Mouse (Mus musculus): ENCODE data around the gene Creb5.

The Creb5 gene

DNA sequence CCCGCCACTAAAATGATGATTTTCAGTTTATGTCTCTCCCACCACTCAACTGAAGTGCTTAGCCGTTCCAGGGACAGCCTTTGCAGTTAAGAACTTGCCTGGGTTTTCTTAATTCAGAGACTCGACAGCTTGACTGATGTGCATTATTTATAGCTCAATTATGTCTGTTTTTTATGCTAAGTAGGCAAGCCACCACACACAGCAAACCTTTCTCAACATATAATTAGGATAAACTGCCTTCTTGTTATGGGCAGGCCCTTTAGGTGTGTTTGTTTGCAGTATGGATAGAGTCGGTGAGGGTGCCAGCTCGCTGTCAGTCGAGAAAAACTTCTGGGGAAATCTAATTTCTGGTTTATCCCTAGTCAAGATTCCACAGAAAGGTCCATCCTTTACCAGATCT is 409.4 kb downstream of the Creb5 start:
- DNase-seq (ENCODE audit: extremely low read depth, low read depth): no peak

DNA sequence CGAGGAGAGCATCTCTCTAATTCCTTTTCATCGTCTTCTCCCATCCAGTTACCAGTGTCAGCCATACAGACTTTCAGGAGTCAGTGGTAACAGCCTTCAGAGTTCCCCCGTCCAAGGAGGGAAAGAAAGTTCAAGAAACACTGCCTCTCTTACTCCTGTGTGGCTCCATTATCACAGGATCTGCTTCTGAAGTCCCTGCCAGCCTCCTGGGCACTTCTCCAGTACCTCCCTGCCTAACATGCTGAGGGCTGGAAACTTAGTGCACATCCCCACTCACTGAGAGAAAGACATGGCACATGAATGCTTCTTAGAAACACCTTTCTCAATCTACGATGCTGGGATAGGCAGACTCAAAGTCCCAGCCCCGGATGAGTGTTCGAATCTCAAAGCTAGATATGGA is 409.9 kb downstream of the Creb5 start:
- DNase-seq (ENCODE audit: extremely low read depth, low read depth): no peak

GRCm38 (mm10) chr6:53698128-53698749 is 411.2 kb downstream of the Creb5 start:
- DNase-seq (ENCODE audit: extremely low read depth, low read depth): no peak

DNA sequence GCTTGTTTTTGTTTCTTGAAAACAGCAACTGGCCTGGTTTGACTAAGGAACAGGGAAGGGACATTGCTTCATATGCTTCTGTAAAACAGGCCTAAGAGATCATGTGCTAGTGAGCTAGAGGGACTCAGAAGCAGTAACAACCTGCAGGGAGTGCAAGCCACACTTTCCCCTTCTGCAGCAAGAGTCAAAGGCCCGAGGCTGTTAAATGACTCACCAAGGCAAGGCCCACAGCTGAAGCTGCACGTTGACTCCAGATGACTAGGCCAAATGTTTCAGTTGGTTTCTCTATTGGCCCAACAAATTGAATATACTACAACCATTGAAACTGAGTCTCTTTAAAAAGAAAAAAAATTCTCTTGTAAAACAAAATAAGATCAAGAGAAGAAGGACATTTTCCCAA is 417.4 kb downstream of the Creb5 start:
- DNase-seq (ENCODE audit: extremely low read depth, low read depth): no peak

- no peak for DNase-seq (ENCODE audit: extremely low read depth, low read depth)
Observed at GRCm38 (mm10) chr6:53706604-53707330, 419.7 kb downstream of the Creb5 start.

GRCm38 (mm10) chr6:53707795-53708194 is 420.7 kb downstream of the Creb5 start:
- DNase-seq (ENCODE audit: extremely low read depth, low read depth): no peak

GRCm38 (mm10) chr6:53709694-53710442 is 422.8 kb downstream of the Creb5 start:
- DNase-seq (ENCODE audit: extremely low read depth, low read depth): no peak

DNA sequence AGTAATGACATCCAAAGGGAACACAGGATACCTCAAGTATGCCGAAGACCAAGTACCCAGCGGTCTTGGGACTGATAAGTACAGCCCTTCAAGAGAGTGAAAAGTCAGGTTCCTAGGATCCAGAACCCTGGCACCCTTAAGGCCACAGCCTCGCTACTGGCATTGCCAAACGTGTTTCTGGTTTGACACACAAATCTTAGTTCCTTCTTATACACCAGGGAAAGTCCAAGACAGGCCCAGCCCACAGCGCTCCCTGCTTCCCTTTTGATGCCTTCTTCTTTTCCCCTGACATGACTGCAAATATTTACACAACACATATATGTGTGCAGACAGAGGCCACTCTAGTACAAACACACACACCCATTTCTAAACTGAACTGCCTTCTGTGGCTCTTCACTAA is 423.5 kb downstream of the Creb5 start:
- no peak for DNase-seq (ENCODE audit: extremely low read depth, low read depth)

DNA sequence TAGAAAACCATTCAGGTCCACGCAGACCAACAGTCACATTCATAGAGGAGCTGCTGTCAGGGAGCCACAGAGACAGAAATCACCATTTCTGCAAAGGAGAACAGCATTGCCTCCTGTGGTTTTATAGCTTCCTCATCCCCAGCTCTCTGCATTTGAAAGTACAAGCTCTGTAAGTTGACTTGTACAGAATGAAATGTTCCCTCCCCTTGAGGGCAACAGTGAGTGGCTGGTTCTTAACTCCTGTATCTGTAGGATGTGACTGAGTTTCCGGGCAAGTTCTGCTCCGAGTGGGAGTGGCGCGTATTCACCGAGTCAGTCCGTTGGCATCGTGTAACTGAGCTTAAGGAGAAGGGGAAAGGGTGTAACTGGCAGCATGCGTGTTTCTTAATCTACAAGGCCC is 426.1 kb downstream of the Creb5 start:
- DNase-seq (ENCODE audit: extremely low read depth, low read depth): no peak

DNA sequence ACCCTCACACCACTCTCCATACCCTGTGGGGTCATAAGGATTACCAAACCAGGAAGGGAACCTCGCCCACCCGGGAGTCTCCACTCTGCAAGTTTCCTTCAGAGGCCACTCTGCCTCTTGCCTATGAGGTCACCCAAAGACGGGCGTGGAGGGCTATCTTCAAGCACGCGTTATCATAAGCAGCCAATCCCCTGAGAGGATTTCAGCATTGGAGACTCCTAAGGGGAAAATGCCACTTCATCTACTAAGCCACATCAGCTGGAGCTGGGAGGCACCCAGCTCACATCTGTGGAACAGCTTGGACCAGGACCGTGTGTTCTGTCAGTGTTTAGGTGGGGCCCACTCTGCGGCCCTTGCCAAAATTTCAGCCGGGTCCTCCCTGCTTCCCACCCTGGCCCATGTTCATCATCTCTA is 427.8 kb downstream of the Creb5 start:
- no peak for DNase-seq (ENCODE audit: extremely low read depth, low read depth)

DNA sequence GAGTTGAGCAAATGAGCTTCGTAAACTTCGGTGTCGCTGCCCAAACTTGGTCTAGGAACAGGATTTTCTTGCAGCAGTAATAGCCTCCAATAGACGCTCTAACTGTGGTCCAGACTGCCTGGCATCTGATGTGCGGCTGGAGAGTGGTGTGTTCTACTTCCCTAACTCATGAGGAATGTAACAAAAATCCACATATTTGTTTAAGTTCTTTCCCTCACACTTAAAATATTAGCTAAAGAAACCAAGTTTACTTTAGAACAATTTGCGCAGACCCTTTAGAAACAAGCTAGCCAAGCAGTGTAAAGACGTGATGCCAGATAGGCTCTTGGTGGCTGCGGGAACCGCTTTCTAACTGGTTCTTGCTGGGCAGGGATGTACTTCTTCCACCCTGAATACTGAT is 428.9 kb downstream of the Creb5 start:
- DNase-seq (ENCODE audit: extremely low read depth, low read depth): no peak

DNA sequence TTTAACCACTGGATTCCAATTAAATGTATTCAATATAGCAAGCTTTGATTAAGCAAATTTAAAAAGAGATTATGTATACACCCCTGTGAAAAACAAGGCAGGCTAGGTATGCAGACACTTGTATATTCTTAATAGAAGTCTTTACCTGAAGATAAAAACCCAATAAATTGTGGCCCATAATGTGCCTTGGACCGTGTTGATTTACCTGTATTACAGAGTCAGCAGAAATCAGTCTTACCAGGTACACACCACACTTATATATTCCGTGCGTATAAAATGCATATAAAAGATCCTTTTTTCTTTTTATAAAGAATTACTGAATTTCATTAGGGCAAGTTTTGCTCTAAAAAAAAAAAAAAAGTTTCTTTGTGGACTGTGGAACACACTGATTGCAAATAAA is 432.9 kb downstream of the Creb5 start:
- no peak for DNase-seq (ENCODE audit: extremely low read depth, low read depth)

- no peak for DNase-seq (ENCODE audit: extremely low read depth, low read depth)
Observed at GRCm38 (mm10) chr6:53721595-53721994, 434.5 kb downstream of the Creb5 start.

GRCm38 (mm10) chr6:53722694-53723093 is 435.6 kb downstream of the Creb5 start:
- DNase-seq (ENCODE audit: extremely low read depth, low read depth): no peak

DNA sequence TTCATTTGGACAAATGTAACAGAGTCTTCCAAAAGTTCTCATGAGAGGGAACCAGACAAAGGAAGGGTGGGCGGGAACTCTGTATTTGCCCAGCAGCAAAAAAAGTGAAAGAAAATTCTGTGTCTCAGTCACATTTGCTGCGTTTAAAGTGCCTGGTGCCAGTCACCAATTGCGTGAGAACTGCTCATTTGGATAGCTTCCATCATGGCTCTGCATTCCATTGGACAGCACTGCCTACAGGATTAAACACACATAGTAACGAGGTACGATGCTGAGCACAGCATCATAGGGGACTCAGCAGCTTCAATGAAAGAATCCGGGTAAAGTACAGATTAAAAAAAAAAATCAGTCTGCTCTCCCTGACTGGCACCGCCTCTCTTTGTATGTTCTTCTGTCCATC is 443.4 kb downstream of the Creb5 start:
- no peak for DNase-seq (ENCODE audit: extremely low read depth, low read depth)

- DNase-seq (ENCODE audit: extremely low read depth, low read depth): no peak
Observed at GRCm38 (mm10) chr6:53730996-53731485, 444.0 kb downstream of the Creb5 start.

DNA sequence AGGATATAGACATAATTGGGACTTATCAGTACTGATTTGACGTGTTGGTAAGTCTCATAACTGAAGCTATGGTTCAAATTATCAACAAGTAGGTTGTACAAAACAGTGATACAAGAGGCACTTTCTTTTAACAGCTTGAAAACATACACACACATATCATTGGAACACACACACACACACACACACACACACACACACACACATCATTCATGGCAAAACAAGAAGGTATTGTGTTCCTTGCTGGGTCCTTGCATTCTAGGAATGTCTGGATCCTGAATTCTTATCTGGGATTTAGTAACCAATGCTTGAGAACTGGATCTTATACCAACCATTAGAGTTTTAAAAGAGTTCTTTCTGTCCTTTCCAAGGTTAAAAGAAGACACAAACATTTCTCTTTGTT is 446.5 kb downstream of the Creb5 start:
- DNase-seq (ENCODE audit: extremely low read depth, low read depth): no peak

DNA sequence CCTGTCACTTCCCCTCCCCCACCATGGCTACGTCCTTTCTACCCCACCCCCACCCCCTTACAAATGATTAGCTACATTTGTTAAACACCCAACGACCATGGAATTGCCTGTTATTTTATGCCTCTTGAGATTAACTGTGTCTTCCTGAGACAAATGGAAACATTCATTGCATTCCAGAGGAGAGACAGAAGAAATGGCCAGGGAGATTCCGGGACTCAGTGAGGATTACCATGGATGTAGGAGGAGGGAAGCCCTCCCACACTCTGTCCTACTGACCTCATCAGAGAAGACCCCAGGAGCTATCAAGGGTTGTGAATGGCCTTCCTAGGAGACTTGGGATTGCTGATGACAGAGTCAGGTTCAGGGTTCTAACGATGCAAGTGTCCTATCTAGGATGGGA is 446.9 kb downstream of the Creb5 start:
- DNase-seq (ENCODE audit: extremely low read depth, low read depth): no peak

DNA sequence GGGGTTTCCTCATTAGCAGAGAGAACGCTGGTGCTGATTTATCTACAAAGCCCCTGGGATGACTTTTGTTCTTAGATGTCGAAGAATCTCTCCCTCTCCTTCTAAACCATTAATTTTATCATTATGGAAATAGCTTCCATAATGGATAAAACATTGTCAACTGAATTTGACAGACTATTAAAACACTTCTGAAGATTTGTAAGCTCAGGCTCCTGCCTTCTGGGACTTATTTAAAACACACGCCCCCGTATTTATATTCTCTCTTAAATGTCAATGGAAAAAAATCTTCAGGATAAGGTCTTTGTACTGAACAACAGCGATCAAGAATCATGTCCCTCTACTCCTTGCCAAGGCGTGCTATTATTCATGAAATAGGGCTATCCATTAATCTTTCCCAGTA is 448.6 kb downstream of the Creb5 start:
- DNase-seq (ENCODE audit: extremely low read depth, low read depth): no peak

GRCm38 (mm10) chr6:53738206-53738605 is 451.1 kb downstream of the Creb5 start:
- DNase-seq (ENCODE audit: extremely low read depth, low read depth): no peak

DNA sequence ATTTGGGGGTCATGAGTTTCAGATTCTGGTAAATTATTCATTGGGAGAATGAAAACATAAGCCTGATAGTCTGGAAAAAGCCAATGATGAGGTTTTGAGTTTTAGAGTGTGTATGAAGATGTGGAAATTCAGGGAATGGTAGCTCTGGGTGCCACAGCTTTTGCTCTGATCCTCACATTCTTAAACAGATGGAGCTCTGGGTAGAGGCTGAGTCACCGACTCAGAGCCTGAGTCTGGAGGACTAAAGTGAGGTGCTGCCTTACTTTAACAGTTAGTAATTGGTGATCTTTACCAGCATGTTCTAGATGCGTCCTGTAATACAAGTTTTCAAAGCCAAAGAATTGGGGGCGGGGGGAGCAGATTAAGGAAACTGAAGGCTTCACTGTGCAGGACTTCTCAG is 454.2 kb downstream of the Creb5 start:
- DNase-seq (ENCODE audit: extremely low read depth, low read depth): no peak
